Mouse (Mus musculus) G1E-ER4 (cell line): Measurements from ENCODE around the gene Dnase1l1. TPM values are rescaled to one million over a fixed set of nuclear protein-coding genes. Genes with fewer than 3 reads are reported as not detected.

Source experiments
- GATA1 ChIP-seq: IDR thresholded peaks from one replicate; pipeline ENCODE4 v1.8.0; 2012; ENCODE audit warnings: low read length, inconsistent platforms
- polyA plus RNA-seq: library from polyadenylated mRNA; stranded (reverse); fragments of >175 nt; gene quantifications from 2 replicates; pipeline ENCODE4 v1.2.3, GENCODE M21; 2012

Gene Dnase1l1
- polyA plus RNA-seq, 1 experiment: 0.35 TPM

- no peak for TF ChIP-seq GATA1
Measured at GRCm38 (mm10) chrX:74244614-74245083, 37.5 kb downstream of the Dnase1l1 start.

GRCm38 (mm10) chrX:74243807-74244206, 38.3 kb downstream of the Dnase1l1 start:
- TF ChIP-seq GATA1: no peak

GRCm38 (mm10) chrX:74243396-74243795, 38.7 kb downstream of the Dnase1l1 start:
- no peak for TF ChIP-seq GATA1

- TF ChIP-seq GATA1: no peak
Measured at GRCm38 (mm10) chrX:74240332-74240731, 41.8 kb downstream of the Dnase1l1 start.

- TF ChIP-seq GATA1: no peak
Measured at GRCm38 (mm10) chrX:74233196-74233595, 48.9 kb downstream of the Dnase1l1 start.

GRCm38 (mm10) chrX:74230038-74230437, 52.1 kb downstream of the Dnase1l1 start:
- no peak for TF ChIP-seq GATA1

Other genes starting within 250 kb of the Dnase1l1 start
- gene Opn1mw, start 154.9 kb downstream of the Dnase1l1 start, polyA plus RNA-seq: not detected in 2 replicates
- gene Mecp2, start 147.0 kb downstream of the Dnase1l1 start, polyA plus RNA-seq: 45.0 and 52.5 TPM in 2 replicates
- gene Tex28, start 114.5 kb downstream of the Dnase1l1 start, polyA plus RNA-seq: not detected in 2 replicates
- gene Tktl1, start 105.1 kb downstream of the Dnase1l1 start, polyA plus RNA-seq: not detected in 2 replicates
- 66.0 and 78.5 TPM in 2 replicates for gene Flna, start 32.5 kb downstream of the Dnase1l1 start, polyA plus RNA-seq
- 29.1 and 54.9 TPM in 2 replicates for gene Emd, start 27.6 kb downstream of the Dnase1l1 start, polyA plus RNA-seq
- 726 and 861 TPM in 2 replicates for gene Rpl10, start 11.5 kb downstream of the Dnase1l1 start, polyA plus RNA-seq
- gene Taz, start 425 bp downstream of the Dnase1l1 start, polyA plus RNA-seq: 34.0 and 45.5 TPM in 2 replicates
- gene Atp6ap1, start 14.8 kb upstream of the Dnase1l1 start, polyA plus RNA-seq: 10.2 and 14.1 TPM in 2 replicates
- gene Gdi1, start 22.7 kb upstream of the Dnase1l1 start, polyA plus RNA-seq: 28.9 and 30.8 TPM in 2 replicates
- gene Fam50a, start 30.7 kb upstream of the Dnase1l1 start, polyA plus RNA-seq: 33.8 and 42.2 TPM in 2 replicates
- gene Plxna3, start 46.7 kb upstream of the Dnase1l1 start, polyA plus RNA-seq: 16.8 and 17.4 TPM in 2 replicates
- gene Lage3, start 71.3 kb upstream of the Dnase1l1 start, polyA plus RNA-seq: 5.7 and 8.9 TPM in 2 replicates
- gene Ubl4a, start 90.9 kb upstream of the Dnase1l1 start, polyA plus RNA-seq: 28.9 and 40.3 TPM in 2 replicates
- 1.3 and 1.4 TPM in 2 replicates for gene Slc10a3, start 91.0 kb upstream of the Dnase1l1 start, polyA plus RNA-seq
- gene Fam3a, start 110.9 kb upstream of the Dnase1l1 start, polyA plus RNA-seq: 5.6 and 7.3 TPM in 2 replicates
- gene Ikbkg, start 111.0 kb upstream of the Dnase1l1 start, polyA plus RNA-seq: 18.3 and 27.2 TPM in 2 replicates
- 7.2 and 18.4 TPM in 2 replicates for gene G6pdx, start 146.9 kb upstream of the Dnase1l1 start, polyA plus RNA-seq
- gene Gm6880, start 199.1 kb upstream of the Dnase1l1 start, polyA plus RNA-seq: not detected in 2 replicates